Mouse (Mus musculus) cortical plate, adult 2 months (tissue): Measurements from ENCODE around the gene Fbln2. TPM values are rescaled to one million over a fixed set of nuclear protein-coding genes. Genes with fewer than 3 reads are reported as not detected.

Experiments
- H3K27ac ChIP-seq: fragments of 200-500 bp; 2 replicates; pipeline ENCODE4 v1.5.1; 2012; ENCODE audit warnings: low read length, control low read depth, inconsistent platforms; ENCODE audit not compliant: insufficient read depth
- H3K4me1 ChIP-seq: fragments of 200-500 bp; 2 replicates; pipeline ENCODE4 v1.6.1; 2011; ENCODE audit warnings: low read length; ENCODE audit not compliant: control insufficient read depth, insufficient read depth
- H3K4me3 ChIP-seq: fragments of 200-500 bp; 2 replicates; pipeline ENCODE4 v1.5.1; 2011; ENCODE audit warnings: mild to moderate bottlenecking, low read length, control low read depth; ENCODE audit not compliant: insufficient read depth
- CTCF ChIP-seq: fragments of 200-500 bp; IDR thresholded peaks from 2 replicates; pipeline ENCODE4 v1.5.1; 2011; ENCODE audit warnings: mild to moderate bottlenecking, control low read depth, low read length; ENCODE audit not compliant: insufficient read depth; ENCODE audit errors: extremely low read depth
- POLR2A ChIP-seq: fragments of 200-500 bp; IDR thresholded peaks from 2 replicates; pipeline ENCODE4 v1.6.1; 2011; ENCODE audit warnings: mild to moderate bottlenecking, low read length, control low read depth; ENCODE audit not compliant: insufficient read depth; ENCODE audit errors: extremely low read depth
- polyA plus RNA-seq: library from polyadenylated mRNA; depleted of rRNA; stranded (reverse); fragments of >200 nt; gene quantifications from 2 replicates; pipeline ENCODE4 v1.2.3, GENCODE M21; 2012

Fbln2 gene
- polyA plus RNA-seq, 1 experiment: 12.8 TPM

GRCm38 (mm10) chr6:91209780-91210179 lies 2.5 kb upstream of the Fbln2 start:
- TF ChIP-seq POLR2A (no peak), CTCF (no peak)
- Histone ChIP-seq H3K27ac (no peak overlapping the region), H3K4me1 (0 out of 2 replicates have a peak, but pooled peaks cover 1% of the 10 kb centered on the region), H3K4me3 (no peak overlapping the region)

- Histone ChIP-seq H3K4me3 (no peak overlapping the region), H3K4me1 (0 out of 2 replicates have a peak, but pooled peaks cover 1% of the 10 kb centered on the region), H3K27ac (no peak overlapping the region)
- TF ChIP-seq CTCF (no peak), POLR2A (no peak)
Measured at GRCm38 (mm10) chr6:91210852-91211251, 1.4 kb upstream of the Fbln2 start.

GRCm38 (mm10) chr6:91212571-91212970 lies 316 bp downstream of the Fbln2 start:
- H3K4me1 ChIP-seq: 0 out of 2 replicates have a peak, but pooled peaks cover 1% of the 10 kb centered on the region
- TF ChIP-seq POLR2A (no peak), CTCF (no peak)
- H3K4me3 ChIP-seq: peak overlapping the region; percentile 25
- H3K27ac ChIP-seq: no peak overlapping the region

- no peak for TF ChIP-seq POLR2A
- H3K4me1 ChIP-seq: peaks cover 3% of the 10 kb centered on the region
- H3K4me3 ChIP-seq: peak overlapping the region; percentile 25
- H3K27ac ChIP-seq: no peak overlapping the region
Measured at GRCm38 (mm10) chr6:91213287-91214218, 1.3 kb downstream of the Fbln2 start.

GRCm38 (mm10) chr6:91215454-91215853 lies 3.2 kb downstream of the Fbln2 start:
- TF ChIP-seq CTCF (no peak), POLR2A (no peak)
- Histone ChIP-seq H3K27ac (no peak overlapping the region), H3K4me1 (peaks cover 5% of the 10 kb centered on the region), H3K4me3 (no peak overlapping the region)

- H3K4me3 ChIP-seq: no peak overlapping the region
- peaks cover 4% of the 10 kb centered on the region for H3K4me1 ChIP-seq
- TF ChIP-seq CTCF (no peak), POLR2A (no peak)
- no peak overlapping the region for H3K27ac ChIP-seq
Measured at GRCm38 (mm10) chr6:91218445-91218844, 6.2 kb downstream of the Fbln2 start.

- H3K4me1 ChIP-seq: peaks cover 5% of the 10 kb centered on the region
- TF ChIP-seq CTCF (0 out of 2 replicates have a peak, but pooled peaks have one; percentile 14), POLR2A (no peak)
- no peak overlapping the region for H3K4me3 ChIP-seq
- no peak overlapping the region for H3K27ac ChIP-seq
Measured at GRCm38 (mm10) chr6:91218871-91219270, 6.6 kb downstream of the Fbln2 start.

GRCm38 (mm10) chr6:91220062-91220461 lies 7.8 kb downstream of the Fbln2 start:
- TF ChIP-seq CTCF (no peak), POLR2A (no peak)
- no peak overlapping the region for H3K27ac ChIP-seq

GRCm38 (mm10) chr6:91221094-91221493 lies 8.8 kb downstream of the Fbln2 start:
- Histone ChIP-seq H3K4me3 (no peak overlapping the region), H3K4me1 (peaks cover 5% of the 10 kb centered on the region)
- no peak for TF ChIP-seq POLR2A
- TF ChIP-seq CTCF: no peak

More at GRCm38 (mm10) chr6:91220062-91220461, 7.8 kb downstream of the Fbln2 start:
- no peak overlapping the region for H3K4me3 ChIP-seq
- peaks cover 5% of the 10 kb centered on the region for H3K4me1 ChIP-seq

More at GRCm38 (mm10) chr6:91221094-91221493, 8.8 kb downstream of the Fbln2 start:
- no peak overlapping the region for H3K27ac ChIP-seq
